Mouse (Mus musculus) liver, embryonic 16.5 days (tissue): Measurements from ENCODE around the gene Bbip1. TPM values are rescaled to one million over a fixed set of nuclear protein-coding genes. Genes with fewer than 3 reads are reported as not detected.
"Not testable (repeated sequence)": the region's sequence is repeated elsewhere in the genome, so short reads cannot be mapped to it uniquely, and the experiment has no call there.

Experiments
- ATAC-seq: fragments of 200-750 bp; cut with Nextera tagmentation; 2 replicates; pipeline ENCODE4 v1.8.0; 2017; ENCODE audit warnings: low read depth, mild to moderate bottlenecking, moderate number of reproducible peaks, moderate library complexity
- H3K27ac ChIP-seq: fragments of 300-500 bp; sonication (generic); 2 replicates; pipeline ENCODE4 v1.5.1; 2014; ENCODE audit warnings: mild to moderate bottlenecking, low read length
- H3K27me3 ChIP-seq: fragments of 300-500 bp; sonication (generic); 2 replicates; pipeline ENCODE4 v1.6.1; 2014; ENCODE audit warnings: low read depth, low read length, mixed read lengths; ENCODE audit not compliant: control insufficient read depth, insufficient read depth
- H3K36me3 ChIP-seq: fragments of 300-500 bp; sonication (generic); 2 replicates; pipeline ENCODE4 v1.6.1; 2014; ENCODE audit warnings: mild to moderate bottlenecking; ENCODE audit not compliant: control insufficient read depth, insufficient read depth
- H3K4me1 ChIP-seq: fragments of 300-500 bp; sonication (generic); 2 replicates; pipeline ENCODE4 v1.6.1; 2014; ENCODE audit warnings: low read depth, low read length, mixed read lengths; ENCODE audit not compliant: control insufficient read depth
- H3K4me2 ChIP-seq: fragments of 300-500 bp; sonication (generic); 2 replicates; pipeline ENCODE4 v1.6.1; 2014; ENCODE audit warnings: low read depth, low read length, mixed read lengths
- H3K4me3 ChIP-seq: fragments of 300-500 bp; sonication (generic); 2 replicates; pipeline ENCODE4 v1.5.1; 2014; ENCODE audit warnings: low read depth, mild to moderate bottlenecking, low read length
- H3K9ac ChIP-seq: fragments of 300-500 bp; sonication (generic); 2 replicates; pipeline ENCODE4 v1.6.1; 2014; ENCODE audit warnings: low read depth, low read length
- H3K9me3 ChIP-seq: fragments of 300-500 bp; sonication (generic); replicated peaks from 2 replicates; pipeline ENCODE4 v1.6.1; 2016; ENCODE audit warnings: low read length; ENCODE audit not compliant: control insufficient read depth
- WGBS: fragments of 180-500 bp; shearing (Covaris S2); extraction: QIAGEN DNeasy Blood & Tissue Kit; methylation state at CpG from one replicate; pipeline ENCODE4 v1.1.7; 2014; ENCODE audit not compliant: insufficient replicate concordance; 5-methylcytosine and 5-hydroxymethylcytosine counted together
- polyA plus RNA-seq: library from polyadenylated mRNA; unstranded; fragments of >200 nt; fragmentation: Nextera tagmentation; extraction: Ambion mirVana; gene quantifications from 2 replicates; pipeline ENCODE4 v1.2.1, GENCODE M21; 2015

The Bbip1 gene
- polyA plus RNA-seq, 1 experiment from 2014 or later = 33.8 TPM

DNA sequence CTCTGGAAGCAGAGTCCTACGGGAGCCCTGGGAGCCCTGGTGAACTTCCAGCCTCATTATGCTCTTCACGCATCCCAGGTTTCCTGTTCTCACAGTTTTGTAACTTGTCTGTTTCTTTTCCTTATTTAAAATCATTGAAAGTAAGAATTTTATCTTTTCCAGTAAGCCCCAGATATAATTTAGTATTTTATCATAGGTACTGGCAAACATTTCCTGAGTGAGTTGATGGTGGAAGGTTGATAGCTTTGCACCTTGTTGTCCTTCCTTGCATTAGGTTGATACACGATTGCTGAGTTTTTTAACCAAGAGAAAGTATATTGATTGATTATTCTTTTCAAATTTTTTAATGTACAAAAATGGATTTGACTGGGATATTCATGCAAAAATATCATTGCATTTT, 24.8 kb upstream of the Bbip1 start:
- Histone ChIP-seq H3K9ac (no peak overlapping the region), H3K4me1 (peaks cover 12% of the 10 kb centered on the region)
- ATAC-seq = no peak

GRCm38 (mm10) chr19:53964910-53965633, 20.6 kb upstream of the Bbip1 start:
- Histone ChIP-seq H3K27me3 (no peaks in the 10 kb centered on the region), H3K4me1 (peaks cover 5% of the 10 kb centered on the region), H3K4me3 (no peak overlapping the region), H3K27ac (peak overlapping the region; percentile 83), H3K9me3 (no peaks in the 10 kb centered on the region), H3K9ac (peak overlapping the region; percentile 46; the same call in 1 of the 2 replicates), H3K36me3 (peaks cover 3% of the 10 kb centered on the region; the same call in 1 of the 2 replicates), H3K4me2 (peak overlapping the region; percentile 39)
- 31% methylated on average over 10 of the region's 10 CpGs for WGBS
- peak; percentile 85 for ATAC-seq

More for the DNA sequence above, 24.8 kb upstream of the Bbip1 start:
- Histone ChIP-seq H3K27ac (no peak overlapping the region), H3K27me3 (no peaks in the 10 kb centered on the region), H3K4me3 (no peak overlapping the region), H3K9me3 (no peaks in the 10 kb centered on the region), H3K36me3 (peaks cover 3% of the 10 kb centered on the region; the same call in 1 of the 2 replicates), H3K4me2 (no peak overlapping the region)
- 64% methylated on average over 3 of the region's 3 CpGs for WGBS

DNA sequence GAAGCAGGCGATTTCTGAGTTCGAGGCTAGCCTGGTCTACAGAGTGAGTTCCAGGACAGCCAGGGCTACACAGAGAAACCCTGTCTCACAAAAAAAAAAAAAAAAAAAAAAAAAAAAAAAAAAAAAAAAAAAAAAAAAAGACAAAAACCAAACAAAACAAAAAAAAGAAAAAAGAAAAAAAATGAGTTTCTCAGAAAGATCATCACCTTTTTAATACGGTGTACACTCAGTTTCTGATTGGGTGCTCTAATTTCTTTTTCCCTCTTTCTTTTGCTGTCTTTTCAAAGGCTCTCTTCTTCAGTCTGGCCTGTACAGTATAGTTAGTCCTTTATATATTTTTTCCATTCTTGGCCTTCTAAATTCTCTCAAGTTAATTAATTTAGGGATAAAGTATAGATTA, 19.9 kb upstream of the Bbip1 start:
- H3K36me3 ChIP-seq, H3K27ac ChIP-seq, H3K4me2 ChIP-seq, H3K4me3 ChIP-seq, H3K9ac ChIP-seq, H3K9me3 ChIP-seq, H3K27me3 ChIP-seq, ATAC-seq, H3K4me1 ChIP-seq: not testable (repeated sequence)
- 83% methylated on average over 3 of the region's 3 CpGs for WGBS

DNA sequence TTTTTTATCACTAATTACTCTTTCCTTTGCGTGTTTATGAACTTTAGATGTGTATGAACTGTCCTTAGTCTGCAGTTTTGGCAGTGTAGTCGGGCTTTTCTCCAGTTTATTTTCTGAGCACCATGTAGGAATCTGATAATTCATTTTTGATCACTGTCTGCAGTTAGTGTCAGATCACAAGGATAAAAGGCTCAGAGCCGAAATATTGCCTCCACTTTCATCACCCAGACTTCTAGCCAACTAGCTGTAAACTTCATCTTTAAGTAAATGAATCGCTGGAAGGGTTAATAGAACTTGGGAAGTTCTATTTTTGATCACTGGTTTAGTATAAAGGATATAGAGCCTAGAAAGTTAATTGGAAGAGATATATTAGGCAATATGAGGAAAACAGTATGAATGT, 18.1 kb upstream of the Bbip1 start:
- no peaks in the 10 kb centered on the region for H3K9me3 ChIP-seq
- peaks cover under 1% of the 10 kb centered on the region; the same call in 1 of the 2 replicates for H3K36me3 ChIP-seq
- H3K4me1 ChIP-seq = peaks cover 6% of the 10 kb centered on the region
- no peaks in the 10 kb centered on the region for H3K27me3 ChIP-seq
- WGBS = 70% methylated on average over 4 of the region's 4 CpGs
- H3K9ac ChIP-seq = no peak overlapping the region
- no peak overlapping the region for H3K27ac ChIP-seq
- H3K4me3 ChIP-seq = no peak overlapping the region
- no peak for ATAC-seq
- H3K4me2 ChIP-seq = no peak overlapping the region

- Histone ChIP-seq H3K27me3 (no peaks in the 10 kb centered on the region), H3K4me1 (peaks cover 5% of the 10 kb centered on the region), H3K4me2 (no peak overlapping the region), H3K9me3 (no peaks in the 10 kb centered on the region), H3K27ac (no peak overlapping the region), H3K36me3 (no peaks in the 10 kb centered on the region), H3K4me3 (no peak overlapping the region), H3K9ac (no peak overlapping the region)
- peak; percentile 71; the same call in 1 of the 2 replicates for ATAC-seq
- WGBS = 79% methylated on average over 2 of the region's 2 CpGs
These were observed 13.1 kb upstream of the Bbip1 start for GRCm38 (mm10) chr19:53957513-53957912.

- H3K4me3 ChIP-seq = peak overlapping the region; percentile 76
- H3K4me2 ChIP-seq = peak overlapping the region; percentile 77
- no peaks in the 10 kb centered on the region for H3K36me3 ChIP-seq
- no peaks in the 10 kb centered on the region for H3K9me3 ChIP-seq
- H3K27me3 ChIP-seq = no peaks in the 10 kb centered on the region
- no peak; the same call in 1 of the 2 replicates for ATAC-seq
- peak overlapping the region; percentile 89 for H3K9ac ChIP-seq
- peak overlapping the region; percentile 89 for H3K27ac ChIP-seq
- under 1% methylated on average over 43 of the region's 69 CpGs for WGBS
- peaks cover 26% of the 10 kb centered on the region for H3K4me1 ChIP-seq
These were observed 980 bp upstream of the Bbip1 start for GRCm38 (mm10) chr19:53945171-53946042.

DNA sequence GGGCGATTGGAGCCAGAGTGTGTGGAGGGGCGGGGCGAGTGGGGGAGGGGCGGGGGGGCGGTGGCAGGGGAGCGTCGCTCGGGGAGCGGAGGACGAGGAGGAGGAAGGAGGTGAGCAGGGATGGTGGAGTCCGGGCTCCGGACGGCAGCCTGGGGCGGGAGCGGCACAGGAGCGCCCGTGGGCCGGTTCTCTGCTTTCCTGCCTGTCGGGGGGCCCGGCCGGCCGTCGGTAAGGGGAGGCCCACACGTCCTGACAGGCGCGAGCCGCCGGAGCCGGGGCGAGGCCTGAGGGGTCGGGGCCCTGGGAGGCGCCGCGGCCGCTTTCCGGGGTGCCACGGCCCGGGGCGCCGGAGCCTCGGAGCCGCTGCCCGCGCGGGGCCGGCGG, 351 bp upstream of the Bbip1 start:
- no peaks in the 10 kb centered on the region for H3K9me3 ChIP-seq
- peak overlapping the region; percentile 89 for H3K9ac ChIP-seq
- 0% methylated on average over 32 of the region's 47 CpGs for WGBS
- ATAC-seq = peak; percentile 6
- peak overlapping the region; percentile 77 for H3K4me2 ChIP-seq
- peak overlapping the region; percentile 89 for H3K27ac ChIP-seq
- H3K4me1 ChIP-seq = peaks cover 26% of the 10 kb centered on the region
- peak overlapping the region; percentile 76 for H3K4me3 ChIP-seq
- no peaks in the 10 kb centered on the region for H3K36me3 ChIP-seq
- no peaks in the 10 kb centered on the region for H3K27me3 ChIP-seq

- Histone ChIP-seq H3K27me3 (no peaks in the 10 kb centered on the region), H3K9ac (no peak overlapping the region), H3K4me2 (no peak overlapping the region), H3K27ac (no peak overlapping the region), H3K4me1 (peaks cover 30% of the 10 kb centered on the region), H3K9me3 (no peaks in the 10 kb centered on the region), H3K4me3 (no peak overlapping the region), H3K36me3 (peaks cover 9% of the 10 kb centered on the region; the same call in 1 of the 2 replicates)
- 88% methylated on average over 2 of the region's 2 CpGs for WGBS
- ATAC-seq = no peak
These were observed 2.1 kb downstream of the Bbip1 start for GRCm38 (mm10) chr19:53942342-53942741.
